Mouse (Mus musculus): ENCODE measurements at regions not wholly inside any gene's neighbourhood (a gene's known extent, or its start where the extent isn't known, plus 50 kb on each side); places are given as distances from the start of the nearest gene placed in this dataset.
A peak's percentile ranks its signal among the peaks of the same experiment; 100 is the strongest.

DNA sequence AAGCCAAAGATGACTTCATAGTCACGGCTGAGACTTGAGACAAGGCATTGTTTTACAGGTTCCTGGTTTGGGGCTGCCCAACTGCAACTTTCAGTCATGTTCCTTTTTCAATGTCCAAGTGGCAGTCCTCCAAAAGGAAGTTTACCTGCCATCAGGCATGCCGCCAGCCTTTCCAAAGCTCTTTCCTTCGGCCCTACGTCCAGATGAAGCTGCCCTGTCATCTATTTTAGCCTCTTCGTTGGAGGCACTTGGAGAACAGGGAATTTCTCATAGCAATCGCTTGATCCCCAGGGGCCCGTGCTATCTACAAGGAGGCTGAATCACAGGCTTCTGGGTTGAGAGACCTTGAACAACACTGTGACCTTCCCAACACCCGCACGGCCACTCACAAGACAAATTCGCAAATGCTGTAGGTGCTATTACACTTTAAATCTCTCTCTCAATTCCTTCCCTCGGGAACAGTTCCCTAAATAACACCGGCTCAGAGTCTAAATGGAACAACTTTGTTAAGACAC lies 468.4 kb downstream of the Efna5 start:
- peak in 1 of 2 experiments; percentile 17 for DNase-seq

DNA sequence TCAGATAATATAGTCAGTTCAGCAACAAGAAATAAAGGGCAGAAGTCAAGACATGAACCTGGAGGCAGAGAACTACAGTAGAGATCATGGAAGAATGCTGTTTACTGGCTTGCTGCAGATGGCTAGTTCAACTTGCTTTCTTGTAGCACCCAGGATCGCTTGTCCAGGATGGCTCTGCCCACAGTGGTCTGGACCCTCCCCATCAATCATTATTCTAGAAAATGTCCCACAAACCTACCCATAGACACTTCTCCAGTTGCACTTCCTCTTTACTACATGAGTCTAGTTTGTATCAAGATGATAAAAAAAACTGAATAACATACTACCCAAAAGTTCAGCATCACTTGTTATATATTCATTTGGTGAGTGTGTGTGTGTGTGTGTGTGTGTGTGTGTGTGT lies 477.4 kb downstream of the Efna5 start:
- DNase-seq: no peak

DNA sequence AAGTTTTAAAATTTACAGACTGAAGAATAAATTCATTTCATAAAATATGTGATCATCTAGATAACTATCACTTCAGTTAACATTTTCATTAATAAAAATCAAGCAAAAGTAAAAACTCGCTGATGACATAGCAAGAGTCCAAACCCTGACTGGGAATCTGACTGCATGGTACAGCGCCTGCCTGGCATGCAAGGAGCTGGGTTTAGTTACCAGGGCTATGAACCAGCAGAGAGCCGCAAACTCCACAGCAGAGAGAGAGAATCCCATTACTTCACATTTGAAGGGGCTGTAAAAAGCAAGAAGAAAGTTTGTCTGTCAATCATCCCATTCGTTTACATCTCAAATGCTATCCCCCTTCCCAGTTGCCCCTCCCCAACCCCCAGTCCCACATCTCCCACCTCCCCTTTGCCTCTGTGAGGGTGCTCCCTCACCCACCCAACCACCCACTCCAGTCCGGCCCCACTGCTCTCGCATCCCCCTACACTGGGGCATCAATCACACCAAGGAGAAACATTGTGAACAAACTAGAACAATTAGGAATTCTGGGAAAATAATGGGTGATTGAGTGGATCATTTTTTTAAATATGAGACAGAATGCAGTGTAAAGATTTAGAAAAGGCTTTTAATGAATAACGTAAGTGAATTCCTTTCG lies 487.6 kb downstream of the Efna5 start:
- DNase-seq: no peak

DNA sequence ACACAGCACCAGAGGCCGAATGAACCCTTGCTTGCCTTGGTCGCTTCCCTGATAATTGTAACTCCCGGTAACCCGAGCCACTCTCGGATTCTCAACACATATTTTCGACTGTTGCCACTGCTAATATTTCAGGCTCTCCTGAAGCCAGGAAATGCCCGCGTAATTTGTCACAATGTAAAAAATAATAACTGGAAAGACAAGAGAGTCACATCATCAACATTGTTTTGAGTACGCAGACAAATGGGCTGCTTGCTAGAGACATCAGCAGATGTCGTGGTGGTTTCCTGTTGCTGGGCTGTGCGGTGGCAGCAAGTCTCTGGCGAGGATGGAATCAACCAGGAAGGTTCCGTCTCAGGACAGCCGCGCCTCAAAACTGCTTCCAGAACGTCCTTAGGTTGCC lies 497.1 kb downstream of the Efna5 start:
- no peak for DNase-seq

DNA sequence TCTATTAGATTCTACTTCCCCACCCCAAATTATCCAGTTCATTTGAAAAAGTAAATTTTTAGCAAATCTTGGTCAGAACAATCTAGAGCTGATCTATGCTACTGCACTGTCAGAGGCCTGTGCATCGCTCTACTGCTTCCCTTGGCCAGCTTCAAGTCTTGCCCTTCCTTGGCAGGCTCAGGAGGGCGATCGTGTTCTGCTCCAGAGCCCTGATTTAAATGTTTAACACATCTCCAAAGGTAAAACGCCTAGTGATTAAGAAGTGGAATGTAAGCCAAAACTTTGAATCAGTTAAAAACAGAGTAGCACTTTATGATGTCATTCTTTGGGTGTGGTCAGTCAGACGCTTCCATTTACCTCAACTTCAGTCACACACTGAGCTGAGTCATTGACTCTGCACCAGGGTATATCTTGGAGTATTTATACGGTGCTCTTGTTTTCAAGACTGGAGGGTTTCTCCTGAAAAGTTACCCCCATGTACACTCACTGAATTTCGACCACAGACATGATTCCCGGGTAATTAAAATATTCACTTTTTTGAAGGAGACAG lies 502.2 kb downstream of the Efna5 start:
- DNase-seq: no peak

DNA sequence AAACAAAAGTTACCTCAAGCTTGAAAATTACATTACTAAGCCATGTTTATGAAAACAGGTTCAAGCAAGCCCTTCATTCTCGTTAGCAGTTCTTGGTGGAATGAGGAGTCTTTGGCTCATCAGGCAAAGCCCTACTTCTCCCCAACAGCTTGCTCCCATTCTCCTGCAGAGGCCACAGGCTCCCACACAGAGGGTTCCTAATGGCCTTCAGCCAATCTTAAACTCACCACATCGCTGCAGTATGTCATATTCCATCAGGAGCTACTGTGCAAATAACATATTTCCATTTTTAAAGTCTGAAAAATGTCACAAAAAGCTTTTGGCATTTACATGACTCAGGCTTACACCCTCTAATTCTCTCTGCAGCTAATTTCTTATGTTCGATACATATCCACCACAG lies 512.0 kb downstream of the Efna5 start:
- no peak for DNase-seq

DNA sequence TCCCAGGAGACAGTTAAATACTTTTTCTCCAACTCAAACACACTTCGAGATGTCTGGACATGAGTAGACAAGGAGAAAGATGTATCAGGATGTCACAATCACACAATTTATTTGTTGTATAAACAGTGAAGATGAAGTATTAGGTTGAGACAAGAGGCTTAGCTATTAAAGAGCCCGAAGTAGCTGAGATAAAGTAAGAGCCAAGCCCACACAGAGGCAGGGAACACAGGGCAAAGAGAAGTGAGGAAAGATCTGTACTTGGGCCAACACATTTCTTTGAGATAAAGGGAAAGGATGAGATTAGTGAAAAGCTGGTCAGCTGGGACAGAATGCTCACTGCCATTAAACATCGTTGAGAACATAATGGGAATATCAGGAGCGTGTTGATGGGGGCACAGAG lies 513.2 kb downstream of the Efna5 start:
- no peak for DNase-seq

DNA sequence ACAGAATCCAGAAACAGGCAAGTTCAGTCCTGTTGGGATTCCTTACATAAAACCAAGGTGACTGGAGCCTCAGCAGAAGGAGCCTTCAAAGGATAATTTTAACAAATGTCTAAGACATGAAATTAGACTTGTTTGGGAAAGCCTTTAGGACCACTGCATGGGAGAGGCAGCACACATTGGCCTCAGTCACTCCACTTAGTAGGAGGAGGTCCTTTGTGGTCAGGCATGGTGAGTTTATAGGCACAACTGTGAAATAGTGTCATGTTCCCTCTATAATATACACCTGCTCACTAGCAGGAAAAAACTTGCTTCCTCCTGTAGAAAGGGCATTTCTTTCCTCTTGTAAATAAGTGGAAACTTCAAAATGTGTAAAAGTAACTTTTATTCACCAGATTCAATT lies 522.8 kb downstream of the Efna5 start:
- no peak for DNase-seq

DNA sequence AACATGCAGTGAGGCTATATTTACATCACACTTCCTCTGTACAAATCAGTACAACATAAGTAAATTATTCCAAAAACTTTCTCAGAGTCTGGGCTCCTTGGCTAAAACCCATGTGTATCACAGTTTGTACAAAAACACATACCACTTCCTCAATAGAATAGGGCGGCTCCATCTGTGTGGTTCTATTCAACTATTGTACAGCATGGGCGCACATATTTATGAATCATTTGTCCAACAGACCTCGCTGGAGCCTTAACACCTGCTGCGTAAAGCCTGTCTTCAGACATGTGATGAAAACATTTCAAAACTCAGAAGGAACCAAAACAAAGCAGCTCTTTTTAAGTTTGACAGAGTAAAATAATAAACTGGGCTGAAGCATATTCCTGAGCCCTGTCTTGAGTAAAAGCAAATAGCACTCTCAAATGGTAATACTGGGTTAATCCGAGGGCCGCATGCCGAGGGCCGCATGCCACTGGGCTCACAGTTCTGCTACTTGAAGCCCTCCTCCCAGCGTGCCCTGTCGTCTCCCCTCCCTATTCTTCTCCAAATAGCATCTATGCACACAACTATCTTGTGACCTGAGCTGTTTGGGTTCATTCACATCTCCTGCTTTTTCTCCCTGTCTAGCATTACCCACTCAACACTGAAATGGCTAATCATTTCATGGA lies 543.1 kb downstream of the Efna5 start:
- DNase-seq: no peak

DNA sequence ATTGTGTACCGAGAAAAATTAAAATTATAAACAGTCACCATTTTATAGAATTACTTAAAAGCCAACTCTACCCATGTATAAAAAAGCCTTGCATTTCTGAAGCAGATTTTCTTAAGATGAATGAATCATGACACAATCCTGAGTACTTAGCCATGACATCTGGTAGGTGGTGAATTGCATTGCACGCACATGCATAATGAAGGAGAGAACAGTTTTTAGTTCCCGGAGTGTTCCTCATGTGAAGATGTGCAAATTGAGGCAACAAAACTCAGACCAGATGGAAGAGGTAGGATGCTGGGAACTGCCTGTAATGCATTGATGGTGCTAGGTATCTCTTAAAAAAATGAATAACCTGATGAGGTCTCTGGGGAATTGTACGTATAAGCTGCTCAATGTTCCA lies 550.9 kb downstream of the Efna5 start:
- DNase-seq: no peak

DNA sequence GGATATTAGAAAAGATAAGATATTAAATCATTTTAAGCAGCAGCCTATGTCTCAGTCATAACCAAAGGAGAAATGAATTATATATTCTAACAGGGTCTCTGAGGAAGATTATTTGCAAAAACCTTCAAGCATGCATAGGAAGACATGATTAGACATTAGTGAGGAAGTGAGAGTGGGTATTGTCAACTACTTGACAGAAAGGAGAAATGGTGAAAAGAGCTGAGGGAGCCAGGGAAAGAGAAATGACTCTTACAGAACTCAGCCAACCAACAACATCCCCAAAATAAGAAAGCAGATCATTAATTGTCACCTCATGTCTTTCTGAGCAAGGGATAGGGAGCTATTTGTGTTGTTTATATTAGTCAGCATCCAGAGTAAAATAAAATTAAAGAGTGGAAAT lies 554.3 kb downstream of the Efna5 start:
- DNase-seq: no peak

DNA sequence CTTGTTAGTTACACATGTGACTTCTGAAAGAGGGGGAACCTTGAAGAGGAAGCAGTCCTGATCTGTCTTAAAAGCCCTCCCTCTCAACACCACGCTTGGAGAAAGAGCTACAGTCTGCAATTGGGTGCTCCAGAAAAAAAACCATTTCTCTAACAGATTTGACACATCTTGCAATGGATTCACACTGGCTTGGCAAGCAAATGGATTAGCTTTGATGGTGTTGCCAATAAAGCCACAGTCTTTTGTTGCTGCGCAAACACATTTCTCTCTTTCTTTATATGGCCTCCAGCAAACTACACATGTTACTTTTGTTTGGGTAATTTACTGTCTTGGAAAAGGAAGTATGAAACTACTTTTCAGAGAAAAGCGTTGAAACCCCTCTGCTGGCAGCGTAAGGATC lies 562.1 kb downstream of the Efna5 start:
- no peak for DNase-seq

DNA sequence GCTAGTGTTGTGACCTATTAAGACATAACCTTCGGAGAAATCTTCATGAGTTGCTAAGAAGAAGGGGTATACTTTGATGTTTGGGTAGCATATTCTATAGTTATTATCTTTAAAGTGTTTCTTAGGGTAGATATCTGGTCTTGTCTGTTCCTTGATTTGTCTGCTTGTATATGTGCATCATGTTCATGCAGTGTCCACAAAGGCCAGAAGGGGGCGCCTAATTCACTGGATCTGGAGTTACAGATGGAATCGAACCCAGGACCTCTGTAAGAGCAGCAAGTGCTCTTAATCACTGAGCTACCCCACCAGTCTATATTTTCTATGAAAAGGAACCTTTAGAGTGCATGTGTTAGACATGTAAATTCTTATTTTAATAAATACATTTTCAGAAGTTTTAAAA lies 571.1 kb downstream of the Efna5 start:
- DNase-seq: no peak

DNA sequence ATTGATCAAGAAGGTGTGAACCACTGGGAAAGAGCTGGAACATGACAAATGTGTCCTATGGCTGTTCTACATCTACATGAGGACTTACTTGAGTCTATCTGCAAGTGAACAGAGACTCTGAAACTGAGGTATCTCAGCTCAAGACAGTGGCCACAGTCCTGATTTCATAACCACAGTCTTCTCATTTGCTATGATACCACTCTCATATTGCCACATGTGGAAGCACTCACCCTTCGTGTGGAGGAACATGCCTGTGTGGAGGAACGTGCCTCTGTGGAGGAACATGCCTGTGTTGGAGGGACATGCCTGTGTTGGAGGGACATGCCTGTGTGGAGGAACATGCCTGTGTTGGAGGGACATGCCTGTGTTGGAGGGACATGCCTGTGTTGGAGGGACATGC lies 574.0 kb downstream of the Efna5 start:
- no peak for DNase-seq

DNA sequence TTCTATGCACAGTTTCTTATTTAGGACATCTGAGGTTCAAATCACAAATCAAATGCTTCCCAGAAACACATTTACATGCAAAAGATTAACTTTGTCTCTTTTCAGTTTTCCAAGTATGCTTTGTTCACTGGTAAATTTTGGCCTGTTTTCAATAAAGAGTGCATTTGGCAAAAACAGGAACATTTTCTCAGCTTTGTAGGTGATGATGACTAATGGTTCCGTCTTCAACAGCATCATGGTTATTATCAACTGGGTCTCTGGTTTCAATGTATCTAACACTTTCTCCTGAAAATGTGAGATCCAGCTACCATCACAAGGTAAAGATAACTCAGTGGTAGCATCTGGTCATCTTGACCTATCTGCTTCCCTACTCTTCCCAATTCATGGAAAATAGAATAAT lies 574.6 kb downstream of the Efna5 start:
- no peak for DNase-seq

DNA sequence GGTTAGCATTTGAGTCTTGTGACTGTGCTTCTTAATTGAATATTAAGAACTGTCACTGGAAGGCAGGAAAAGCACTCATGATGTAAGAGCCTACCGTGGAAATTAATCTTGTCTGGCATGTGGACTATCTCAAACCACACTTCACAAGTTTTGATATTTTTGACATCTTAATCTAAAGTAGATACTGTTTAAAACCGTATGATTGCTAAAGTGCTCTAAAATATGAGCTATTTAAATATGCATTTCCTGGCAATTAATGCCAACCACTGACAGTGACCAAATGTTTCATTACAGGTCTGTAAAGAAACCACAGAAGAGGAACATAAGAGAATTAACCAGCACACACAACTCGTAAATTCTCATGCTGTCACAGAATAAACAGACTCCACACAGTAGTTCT lies 576.0 kb downstream of the Efna5 start:
- no peak for DNase-seq

DNA sequence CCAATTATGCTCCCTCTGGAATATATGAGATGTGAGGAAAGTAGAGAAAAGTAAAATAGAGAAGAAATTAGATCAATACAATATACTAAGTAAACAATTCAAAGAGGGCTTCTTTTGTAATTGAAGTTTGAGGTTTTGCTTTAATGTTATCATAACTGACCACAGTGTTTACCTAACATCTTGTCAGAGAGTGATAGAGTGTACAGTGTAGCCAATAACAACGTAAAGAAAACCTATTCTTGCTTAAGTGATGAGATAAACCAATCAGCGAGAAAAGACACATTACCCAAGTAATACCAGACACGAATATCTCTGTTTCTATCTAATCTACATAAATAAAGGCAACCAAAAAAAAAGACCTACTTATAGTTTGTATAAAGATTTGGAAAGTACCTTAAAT lies 577.0 kb downstream of the Efna5 start:
- DNase-seq: no peak

DNA sequence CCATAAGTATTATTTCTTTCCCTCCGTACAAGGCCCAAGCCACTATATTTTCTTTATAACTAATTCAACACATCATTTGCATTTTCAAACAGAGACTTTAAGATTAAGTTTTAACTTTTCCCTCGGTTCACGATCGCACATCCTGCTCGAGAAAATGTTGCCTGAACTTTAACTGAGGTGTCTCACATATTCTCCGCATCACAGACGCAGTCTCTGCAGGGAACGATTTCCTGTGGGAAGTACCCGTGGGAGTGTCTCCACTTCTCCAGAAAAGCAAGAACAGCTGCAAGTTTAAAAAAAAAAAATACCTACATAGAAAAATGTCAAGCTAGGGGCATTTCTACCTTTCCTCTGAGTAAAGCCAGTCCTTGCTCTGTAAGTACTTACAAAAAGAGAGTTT lies 581.2 kb downstream of the Efna5 start:
- DNase-seq: no peak

DNA sequence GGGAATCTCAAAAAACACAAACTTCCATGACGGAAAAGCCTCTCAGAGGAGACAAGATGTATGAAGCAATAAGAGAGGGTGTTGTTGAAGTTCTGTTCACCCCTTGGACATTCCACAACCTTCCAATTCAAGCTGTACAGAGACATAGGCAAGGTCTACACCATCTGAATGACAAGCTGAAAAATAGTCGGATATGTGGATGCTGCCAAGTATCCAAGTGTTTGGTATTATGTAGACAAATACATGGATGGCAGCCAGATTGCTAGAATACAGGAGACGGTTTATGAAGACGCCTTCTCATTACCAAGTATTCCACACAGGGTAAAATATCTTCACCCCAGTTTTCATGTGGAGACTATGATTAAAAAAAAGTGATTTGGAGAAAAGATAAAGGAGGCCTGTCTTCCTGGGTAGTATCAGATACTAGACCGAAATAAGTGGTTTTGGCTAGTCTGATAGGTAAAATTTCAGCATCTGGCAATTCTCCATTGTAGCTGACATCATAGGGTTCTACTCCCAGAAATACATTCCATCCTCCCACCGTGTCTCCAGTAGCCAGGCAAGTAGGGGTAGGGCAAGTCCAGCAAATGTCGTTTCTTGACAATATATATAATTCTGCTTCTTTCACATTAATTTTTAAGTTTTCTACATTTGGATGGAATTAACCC lies 583.6 kb downstream of the Efna5 start:
- DNase-seq: no peak

DNA sequence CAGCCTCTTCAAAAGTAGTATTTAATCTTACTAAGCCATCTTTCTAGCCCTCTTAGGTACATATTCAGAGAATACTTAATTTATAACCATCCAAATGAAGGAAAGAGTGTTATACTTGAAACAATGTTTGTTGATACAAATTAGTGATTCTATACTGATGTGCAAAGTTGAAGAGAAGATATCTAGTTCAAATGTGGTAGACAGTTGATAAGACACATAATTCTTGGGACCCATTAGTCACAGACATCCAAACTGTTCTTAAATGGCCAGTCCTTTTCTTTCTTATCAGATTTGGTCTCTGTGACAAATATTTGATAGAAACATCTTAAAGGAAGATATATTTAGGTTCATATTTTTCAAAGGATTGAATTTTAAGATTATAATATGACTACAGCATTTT lies 585.7 kb downstream of the Efna5 start:
- no peak for DNase-seq

DNA sequence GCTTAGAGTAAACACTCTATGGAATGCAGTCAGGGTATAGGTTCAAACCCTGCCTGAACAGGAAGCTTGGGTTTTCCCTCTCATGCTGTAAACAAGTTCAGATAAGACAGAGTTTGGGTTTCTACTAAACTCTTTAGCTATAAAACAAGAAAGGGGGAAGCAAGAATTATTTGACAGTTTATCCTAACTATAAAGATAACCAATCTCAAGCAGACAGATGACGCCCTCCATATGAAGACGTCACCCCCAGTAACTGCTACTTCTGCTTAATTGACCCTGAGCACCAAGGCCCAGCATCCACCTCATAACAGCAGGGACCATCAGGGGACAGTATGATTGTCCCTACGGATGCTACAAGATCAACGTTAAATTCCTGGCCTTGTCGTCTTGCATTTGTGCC lies 588.4 kb downstream of the Efna5 start:
- DNase-seq: no peak

DNA sequence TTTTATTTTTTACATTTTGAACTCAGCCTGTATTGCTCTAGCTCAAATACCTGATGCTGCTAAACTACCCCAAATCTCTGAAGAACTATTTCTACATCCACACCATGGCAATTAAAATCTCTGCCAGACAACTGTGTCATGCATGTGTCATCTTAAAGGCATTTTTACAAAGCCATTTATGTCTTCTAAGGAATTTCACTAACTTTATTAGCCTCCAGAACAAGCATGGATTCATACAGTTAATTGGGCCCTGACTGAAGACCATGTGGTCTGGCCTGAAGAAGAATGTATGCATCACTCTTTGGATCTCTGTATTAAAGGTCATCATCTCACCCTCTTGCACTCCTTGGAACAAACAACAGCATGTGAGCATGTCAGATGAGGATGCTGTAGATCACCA lies 593.5 kb downstream of the Efna5 start:
- no peak for DNase-seq

DNA sequence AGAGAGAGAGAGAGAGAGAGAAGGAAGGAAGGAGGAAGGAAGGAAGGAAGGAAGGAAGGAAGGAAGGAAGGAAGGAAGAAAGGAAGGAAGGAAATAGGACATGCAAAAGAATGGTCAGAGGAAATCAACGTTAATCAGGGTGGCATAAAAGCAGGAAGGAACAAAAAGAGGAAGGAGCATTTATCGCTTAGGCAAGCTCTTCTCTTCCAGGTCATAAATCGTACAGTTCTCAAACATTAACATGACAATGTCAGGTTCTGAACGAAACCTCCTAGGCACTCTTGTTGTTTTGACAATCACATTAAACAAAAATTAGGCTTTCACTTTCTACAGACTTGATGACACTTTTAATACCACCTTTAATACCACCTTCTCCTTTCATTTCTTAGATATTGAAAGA lies 594.0 kb downstream of the Efna5 start:
- no peak for DNase-seq

Measured in lung, postnatal 4 days (tissue).